Mouse (Mus musculus): ENCODE results near the gene Catsperd. TPM values are rescaled to one million over a fixed set of nuclear protein-coding genes. Genes with fewer than 3 reads are reported as not detected.
A peak's percentile ranks its signal among the peaks of the same experiment; 100 is the strongest.

Catsperd gene
- 1.6 and 1.7 TPM in 2 replicates for polyA plus RNA-seq (2015; fragmentation: Nextera tagmentation; extraction: Ambion mirVana)

- Histone ChIP-seq H3K4me3 (ENCODE audit: low read length) (peak within 1 kb of the TSS; percentile 89), H3K27me3 (replicated peaks; ENCODE audit: control insufficient read depth, insufficient read depth, low read length) (no peaks in the 10 kb centered on the region), H3K27ac (ENCODE audit: low read depth, low read length) (peak within 1 kb of the TSS; percentile 77), H3K36me3 (ENCODE audit: control insufficient read depth, insufficient read depth, low read length) (peaks cover 3% of the 10 kb centered on the region; the same call in 1 of the 2 replicates), H3K4me2 (ENCODE audit: low read length) (peak within 1 kb of the TSS; percentile 78), H3K9ac (ENCODE audit: low read depth, low read length) (peak within 1 kb of the TSS; percentile 89), H3K4me1 (ENCODE audit: control insufficient read depth, insufficient read depth, low read depth, low read length) (peaks cover 15% of the 10 kb centered on the region), H3K9me3 (ENCODE audit: control insufficient read depth, low read length) (no peaks in the 10 kb centered on the region)
- 11% methylated on average over 26 of the region's 26 CpGs for WGBS
- peak; percentile 66 for ATAC-seq
Observed at GRCm38 (mm10) chr17:56627530-56628277, at the start of gene Catsperd. Gene Catsperd (plus strand): TSS chr17:56628143.

- no peak for ATAC-seq
- Histone ChIP-seq H3K4me3 (ENCODE audit: low read length) (peak overlapping the region; percentile 86), H3K27me3 (replicated peaks; ENCODE audit: control insufficient read depth, insufficient read depth, low read length) (no peaks in the 10 kb centered on the region), H3K4me2 (ENCODE audit: low read length) (peak overlapping the region; percentile 96), H3K27ac (ENCODE audit: low read depth, low read length) (no peak overlapping the region), H3K9me3 (ENCODE audit: control insufficient read depth, low read length) (no peaks in the 10 kb centered on the region), H3K4me1 (ENCODE audit: control insufficient read depth, insufficient read depth, low read depth, low read length) (peaks cover 45% of the 10 kb centered on the region), H3K9ac (ENCODE audit: low read depth, low read length) (peak overlapping the region; percentile 89), H3K36me3 (ENCODE audit: control insufficient read depth, insufficient read depth, low read length) (peaks cover 22% of the 10 kb centered on the region)
- 63% methylated on average over 1 of the region's 1 CpGs for WGBS
Observed at GRCm38 (mm10) chr17:56583071-56583470, 44.9 kb upstream of the Catsperd start.

GRCm38 (mm10) chr17:56583611-56584256 lies 44.2 kb upstream of the Catsperd start:
- H3K4me2 ChIP-seq (ENCODE audit: low read length): peak overlapping the region; percentile 96
- H3K9ac ChIP-seq (ENCODE audit: low read depth, low read length): peak overlapping the region; percentile 89
- H3K4me1 ChIP-seq (ENCODE audit: control insufficient read depth, insufficient read depth, low read depth, low read length): peaks cover 49% of the 10 kb centered on the region
- peaks cover 19% of the 10 kb centered on the region for H3K36me3 ChIP-seq (ENCODE audit: control insufficient read depth, insufficient read depth, low read length)
- no peaks in the 10 kb centered on the region for H3K9me3 ChIP-seq (ENCODE audit: control insufficient read depth, low read length)
- peak overlapping the region; percentile 86 for H3K4me3 ChIP-seq (ENCODE audit: low read length)
- no peak for ATAC-seq
- H3K27ac ChIP-seq (ENCODE audit: low read depth, low read length): peak overlapping the region; percentile 95
- WGBS: 2% methylated on average over 33 of the region's 33 CpGs
- H3K27me3 ChIP-seq (replicated peaks; ENCODE audit: control insufficient read depth, insufficient read depth, low read length): no peaks in the 10 kb centered on the region

- H3K9ac ChIP-seq (ENCODE audit: low read depth, low read length): peak within 1 kb of the TSS; percentile 89
- H3K4me3 ChIP-seq (ENCODE audit: low read length): peak within 1 kb of the TSS; percentile 86
- peak within 1 kb of the TSS; percentile 96 for H3K4me2 ChIP-seq (ENCODE audit: low read length)
- peaks cover 24% of the 10 kb centered on the region for H3K36me3 ChIP-seq (ENCODE audit: control insufficient read depth, insufficient read depth, low read length)
- no peaks in the 10 kb centered on the region for H3K9me3 ChIP-seq (ENCODE audit: control insufficient read depth, low read length)
- H3K27me3 ChIP-seq (replicated peaks; ENCODE audit: control insufficient read depth, insufficient read depth, low read length): no peaks in the 10 kb centered on the region
- WGBS: under 1% methylated on average over 90 of the region's 101 CpGs
- H3K4me1 ChIP-seq (ENCODE audit: control insufficient read depth, insufficient read depth, low read depth, low read length): peaks cover 49% of the 10 kb centered on the region
- ATAC-seq: peak; percentile 96
- peak within 1 kb of the TSS; percentile 95 for H3K27ac ChIP-seq (ENCODE audit: low read depth, low read length)
Observed at GRCm38 (mm10) chr17:56584257-56585130, 43.4 kb upstream of the Catsperd start, which contains the start of the genes Safb2 and Safb. Gene Safb2 (minus strand): TSS chr17:56584585. Gene Safb (plus strand): TSS chr17:56584825.

DNA sequence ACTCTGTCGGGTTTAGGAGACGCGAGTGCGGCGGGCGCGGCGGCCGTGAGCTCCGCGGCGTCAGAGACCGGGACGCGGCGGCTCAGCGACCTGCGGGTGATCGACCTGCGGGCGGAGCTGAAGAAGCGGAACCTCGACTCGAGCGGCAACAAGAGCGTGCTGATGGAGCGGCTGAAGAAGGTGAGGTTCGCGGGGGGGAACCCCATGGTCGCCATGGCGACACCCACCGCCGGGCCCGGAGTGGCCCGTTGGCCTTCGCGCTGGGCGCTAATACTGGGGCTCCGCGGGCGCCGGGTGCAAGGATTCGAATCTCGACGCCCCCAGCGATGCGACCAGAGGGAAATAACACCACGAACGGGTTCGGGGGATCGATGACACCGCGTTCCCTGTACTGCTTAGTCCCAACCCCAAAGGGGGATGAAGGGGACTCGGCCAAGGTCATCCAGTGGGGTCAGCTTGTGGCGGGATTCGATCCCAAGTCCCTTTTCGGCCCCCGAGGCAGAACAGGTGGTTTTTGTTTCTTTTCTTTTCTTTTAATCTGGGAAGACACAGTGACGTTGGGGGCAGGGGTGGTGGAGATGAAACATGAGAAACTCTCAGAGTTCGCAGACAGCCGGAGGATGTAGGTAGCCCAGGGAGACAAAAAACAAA lies 42.6 kb upstream of the Catsperd start:
- peak overlapping the region; percentile 94 for H3K27ac ChIP-seq (ENCODE audit: low read depth, low read length)
- H3K9ac ChIP-seq (ENCODE audit: low read depth, low read length): peak overlapping the region; percentile 75
- WGBS: under 1% methylated on average over 61 of the region's 61 CpGs
- no peaks in the 10 kb centered on the region for H3K27me3 ChIP-seq (replicated peaks; ENCODE audit: control insufficient read depth, insufficient read depth, low read length)
- peak overlapping the region; percentile 89 for H3K4me2 ChIP-seq (ENCODE audit: low read length)
- peak; percentile 24 for ATAC-seq
- H3K36me3 ChIP-seq (ENCODE audit: control insufficient read depth, insufficient read depth, low read length): peaks cover 29% of the 10 kb centered on the region
- peak overlapping the region; percentile 86 for H3K4me3 ChIP-seq (ENCODE audit: low read length)
- H3K4me1 ChIP-seq (ENCODE audit: control insufficient read depth, insufficient read depth, low read depth, low read length): peaks cover 49% of the 10 kb centered on the region
- H3K9me3 ChIP-seq (ENCODE audit: control insufficient read depth, low read length): no peaks in the 10 kb centered on the region

GRCm38 (mm10) chr17:56587773-56588172 lies 40.2 kb upstream of the Catsperd start:
- H3K27me3 ChIP-seq (replicated peaks; ENCODE audit: control insufficient read depth, insufficient read depth, low read length): no peaks in the 10 kb centered on the region
- H3K9me3 ChIP-seq (ENCODE audit: control insufficient read depth, low read length): no peaks in the 10 kb centered on the region
- H3K4me3 ChIP-seq (ENCODE audit: low read length): no peak overlapping the region
- peak overlapping the region; percentile 14; the same call in 1 of the 2 replicates for H3K27ac ChIP-seq (ENCODE audit: low read depth, low read length)
- no peak overlapping the region for H3K4me2 ChIP-seq (ENCODE audit: low read length)
- ATAC-seq: no peak
- peaks cover 37% of the 10 kb centered on the region for H3K4me1 ChIP-seq (ENCODE audit: control insufficient read depth, insufficient read depth, low read depth, low read length)
- no peak overlapping the region; the same call in 1 of the 2 replicates for H3K9ac ChIP-seq (ENCODE audit: low read depth, low read length)
- H3K36me3 ChIP-seq (ENCODE audit: control insufficient read depth, insufficient read depth, low read length): peaks cover 29% of the 10 kb centered on the region
- WGBS: 58% methylated on average over 1 of the region's 1 CpGs

DNA sequence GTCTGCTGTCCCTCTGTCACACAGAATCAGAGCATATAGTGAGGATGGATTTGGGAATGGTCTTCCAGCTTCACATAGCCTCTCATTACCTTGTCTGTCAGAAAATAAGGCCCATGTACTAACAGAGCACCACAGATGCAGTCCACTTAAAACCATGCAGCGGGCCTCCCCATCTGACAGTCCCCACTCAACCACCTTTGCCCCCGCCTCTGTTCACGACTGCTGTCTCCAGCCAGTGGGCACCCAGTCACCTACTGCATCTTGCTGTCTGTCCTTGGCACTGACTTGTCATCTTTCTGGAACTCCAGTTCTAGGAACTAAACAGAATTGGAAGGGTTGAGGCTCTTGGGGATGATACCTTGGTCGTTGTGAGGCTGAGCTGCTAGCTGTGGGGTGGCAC lies 39.0 kb upstream of the Catsperd start:
- no peak overlapping the region for H3K27ac ChIP-seq (ENCODE audit: low read depth, low read length)
- ATAC-seq: no peak
- H3K4me3 ChIP-seq (ENCODE audit: low read length): no peak overlapping the region
- no peak overlapping the region for H3K9ac ChIP-seq (ENCODE audit: low read depth, low read length)
- H3K36me3 ChIP-seq (ENCODE audit: control insufficient read depth, insufficient read depth, low read length): peaks cover 36% of the 10 kb centered on the region
- H3K4me1 ChIP-seq (ENCODE audit: control insufficient read depth, insufficient read depth, low read depth, low read length): peaks cover 28% of the 10 kb centered on the region
- H3K27me3 ChIP-seq (replicated peaks; ENCODE audit: control insufficient read depth, insufficient read depth, low read length): no peaks in the 10 kb centered on the region
- 93% methylated on average over 4 of the region's 4 CpGs for WGBS
- no peak overlapping the region for H3K4me2 ChIP-seq (ENCODE audit: low read length)
- no peaks in the 10 kb centered on the region for H3K9me3 ChIP-seq (ENCODE audit: control insufficient read depth, low read length)

- no peak for ATAC-seq
- H3K36me3 ChIP-seq (ENCODE audit: control insufficient read depth, insufficient read depth, low read length): peaks cover 58% of the 10 kb centered on the region
- no peak overlapping the region for H3K4me2 ChIP-seq (ENCODE audit: low read length)
Observed at GRCm38 (mm10) chr17:56592553-56592952, 35.4 kb upstream of the Catsperd start.

More at GRCm38 (mm10) chr17:56592553-56592952, 35.4 kb upstream of the Catsperd start:
- Histone ChIP-seq H3K9me3 (ENCODE audit: control insufficient read depth, low read length) (no peaks in the 10 kb centered on the region), H3K27ac (ENCODE audit: low read depth, low read length) (no peak overlapping the region), H3K9ac (ENCODE audit: low read depth, low read length) (no peak overlapping the region), H3K4me1 (ENCODE audit: control insufficient read depth, insufficient read depth, low read depth, low read length) (peaks cover 10% of the 10 kb centered on the region), H3K27me3 (replicated peaks; ENCODE audit: control insufficient read depth, insufficient read depth, low read length) (no peaks in the 10 kb centered on the region), H3K4me3 (ENCODE audit: low read length) (no peak overlapping the region)

Data from hindbrain, embryonic 16.5 days (tissue).